Mouse (Mus musculus): Measurements from ENCODE around the gene Vps52.
"Not testable (repeated sequence)": the region's sequence is repeated elsewhere in the genome, so short reads cannot be mapped to it uniquely, and the experiment has no call there.

Vps52 gene

GRCm38 (mm10) chr17:33943454-33943853, 12.2 kb upstream of the Vps52 start:
- no peak for DNase-seq

- peak; percentile 70 for DNase-seq
Measured at GRCm38 (mm10) chr17:33947430-33948089, 8.1 kb upstream of the Vps52 start.

- DNase-seq: no peak
Measured at GRCm38 (mm10) chr17:33948090-33948904, 7.3 kb upstream of the Vps52 start.

- DNase-seq: no peak
Measured at GRCm38 (mm10) chr17:33948905-33949537, 6.6 kb upstream of the Vps52 start.

- no peak for DNase-seq
Measured at GRCm38 (mm10) chr17:33950131-33950625, 5.4 kb upstream of the Vps52 start.

GRCm38 (mm10) chr17:33951021-33951946, 4.3 kb upstream of the Vps52 start, which contains the start of gene B3galt4:
Gene B3galt4 (minus strand): TSS chr17:33951488.
- peak; percentile 85 for DNase-seq

GRCm38 (mm10) chr17:33952015-33952414, 3.6 kb upstream of the Vps52 start:
- DNase-seq: not testable (repeated sequence)

GRCm38 (mm10) chr17:33952879-33953278, 2.7 kb upstream of the Vps52 start:
- DNase-seq: no peak

- no peak for DNase-seq
Measured at GRCm38 (mm10) chr17:33953310-33953709, 2.3 kb upstream of the Vps52 start.

GRCm38 (mm10) chr17:33953961-33954565, 1.5 kb upstream of the Vps52 start:
- DNase-seq: no peak

- DNase-seq: no peak
Measured at GRCm38 (mm10) chr17:33954646-33955554, 712 bp upstream of the Vps52 start.

- no peak for DNase-seq
Measured at GRCm38 (mm10) chr17:33956336-33956735, 724 bp downstream of the Vps52 start.

GRCm38 (mm10) chr17:33957493-33957892, 1.9 kb downstream of the Vps52 start:
- DNase-seq: no peak

GRCm38 (mm10) chr17:33958451-33958850, 2.8 kb downstream of the Vps52 start:
- no peak for DNase-seq

GRCm38 (mm10) chr17:33959135-33959534, 3.5 kb downstream of the Vps52 start:
- DNase-seq: no peak

GRCm38 (mm10) chr17:33959948-33960347, 4.3 kb downstream of the Vps52 start:
- peak; percentile 6 for DNase-seq

GRCm38 (mm10) chr17:33962876-33963275, 7.3 kb downstream of the Vps52 start:
- peak; percentile 2 for DNase-seq

- no peak for DNase-seq
Measured at GRCm38 (mm10) chr17:33965082-33965845, 9.7 kb downstream of the Vps52 start.

- no peak for DNase-seq
Measured at GRCm38 (mm10) chr17:33965846-33966550, 10.4 kb downstream of the Vps52 start.

Measured in thymus, postnatal 14 days (tissue).